Mouse (Mus musculus) left cerebral cortex, postnatal 4 days (tissue): ENCODE measurements around the gene Gm20388. TPM values are rescaled to one million over a fixed set of nuclear protein-coding genes. Genes with fewer than 3 reads are reported as not detected.

Experiments
- DNase-seq: peaks from one replicate; pipeline ENCODE4 v3.0.0-alpha.2; 2022
- intact Hi-C: fragments of 180-260 bp; cut with DNase I; formaldehyde crosslinking; loops from one replicate; pipeline ENCODE4 v1.15.1; 2025
- total RNA-seq, 2 experiments: library from RNA; stranded (reverse); gene quantifications; 2 replicates each; pipeline ENCODE4 v1.2.3; 2021

Gene Gm20388
- total RNA-seq, 2 experiments from 2014 or later = 6.5 to 12.8 TPM

DNA sequence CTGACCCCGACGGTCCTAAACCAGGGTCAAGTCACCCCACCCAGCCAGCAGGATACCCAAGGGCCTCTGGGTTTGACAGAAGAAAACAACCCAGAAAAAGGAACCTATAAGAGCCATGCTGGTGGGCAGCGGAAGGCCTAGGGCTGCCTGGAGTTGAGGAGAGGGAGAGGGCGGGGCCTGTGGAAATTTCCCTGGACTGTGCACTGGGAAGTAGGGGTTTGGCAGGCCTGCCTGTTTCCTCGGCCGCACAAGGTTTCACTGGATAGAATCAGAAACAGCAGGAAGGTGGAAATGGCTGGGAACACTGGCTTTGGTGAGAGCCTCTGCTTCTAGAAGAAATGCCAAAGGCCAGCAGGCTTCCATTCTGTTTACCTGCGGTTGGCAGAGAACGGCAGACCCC lies 162.2 kb downstream of the Gm20388 start:
- intact Hi-C loops = no loop called here
- DNase-seq = no peak

DNA sequence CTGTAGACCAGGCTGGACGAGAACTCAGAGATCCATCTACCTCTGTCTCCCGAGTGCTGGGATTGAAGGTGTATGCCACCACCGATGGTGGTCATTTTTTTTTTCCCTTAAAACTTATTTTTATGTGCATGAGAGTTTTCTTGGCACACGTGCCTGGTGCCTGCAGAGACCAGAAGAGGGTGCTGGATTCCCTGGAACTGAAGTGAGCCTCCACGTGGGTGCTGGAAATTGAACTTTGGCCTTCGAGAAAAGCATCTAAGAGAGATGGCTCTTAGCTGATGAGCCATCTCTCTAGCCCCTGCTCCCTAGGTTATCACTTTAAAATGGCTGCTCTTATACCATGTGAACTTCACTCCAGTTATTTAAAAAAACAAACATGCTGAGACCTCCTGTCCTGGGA lies 163.9 kb downstream of the Gm20388 start:
- no peak for DNase-seq
- intact Hi-C loops = no loop called here

DNA sequence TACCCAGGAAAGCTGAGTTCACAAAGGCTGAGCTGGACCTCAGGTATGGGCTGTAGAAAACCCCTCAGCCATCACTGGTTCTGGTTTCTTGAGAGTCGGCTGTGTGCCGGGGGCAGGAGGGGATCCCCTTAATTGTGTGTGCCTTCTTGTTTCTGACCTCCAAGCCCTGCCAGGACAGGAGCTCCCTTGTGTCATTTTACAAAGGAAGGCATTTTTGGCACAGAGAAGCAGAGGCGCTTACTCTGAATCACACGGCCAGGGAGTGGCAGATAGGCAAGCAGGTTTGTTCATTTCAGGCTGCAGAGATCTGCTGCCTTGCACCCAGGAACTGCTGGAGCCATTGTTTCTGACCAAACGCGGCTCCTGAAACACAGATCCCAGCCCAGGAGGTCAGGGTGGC lies 164.7 kb downstream of the Gm20388 start:
- DNase-seq = no peak
- intact Hi-C loops = loop anchor here (5.0 kb wide), 2 partner anchors 128 to 293 kb away; no protein-coding TSS in a partner anchor

GRCm38 (mm10) chr8:120078080-120078479 lies 167.4 kb downstream of the Gm20388 start:
- peak; percentile 87 for DNase-seq
- intact Hi-C loops = loop anchor here (5.0 kb wide), 2 partner anchors 131 to 296 kb away; no protein-coding TSS in a partner anchor

DNA sequence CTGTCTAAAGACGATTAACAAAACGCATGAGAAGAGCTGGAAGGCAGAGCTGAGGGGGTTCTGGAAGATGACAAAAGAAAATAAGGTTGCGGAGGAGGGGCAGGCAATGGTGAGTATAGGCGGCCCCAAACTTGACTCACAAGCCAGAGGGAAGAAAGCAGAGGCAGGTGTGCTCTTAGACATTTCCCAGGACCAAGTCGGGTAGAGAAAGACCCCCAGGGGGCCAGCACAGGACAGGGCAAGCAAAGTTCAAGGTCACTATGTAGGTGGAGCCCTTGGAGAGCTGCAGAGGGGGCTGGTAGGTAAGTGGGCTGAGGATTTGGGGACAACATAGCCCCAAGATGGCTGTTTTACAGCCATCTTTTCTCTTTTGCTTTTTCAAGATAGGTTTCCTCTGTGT lies 168.7 kb downstream of the Gm20388 start:
- intact Hi-C loops = loop anchor here (5.0 kb wide), 2 partner anchors 132 to 297 kb away; no protein-coding TSS in a partner anchor
- no peak for DNase-seq

DNA sequence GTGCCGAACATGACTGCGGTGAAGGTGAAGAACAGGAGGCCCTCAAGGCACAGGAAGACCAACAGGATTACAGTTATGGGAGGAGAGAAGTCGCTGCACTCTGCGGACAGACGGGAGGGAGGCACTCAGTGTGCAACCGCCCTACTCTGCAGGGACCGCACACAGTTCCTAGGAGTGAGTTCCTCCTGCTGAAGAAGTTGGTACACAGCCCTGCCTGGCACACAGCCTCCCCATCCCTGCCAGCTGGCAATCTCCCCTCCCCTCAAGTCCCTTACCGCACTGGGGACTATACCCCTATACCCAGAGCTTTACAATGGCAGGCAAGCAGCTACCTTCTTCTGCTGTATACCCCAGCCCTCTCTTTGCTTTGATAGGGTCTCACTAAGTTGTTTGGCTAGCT lies 172.6 kb downstream of the Gm20388 start:
- peak; percentile 80 for DNase-seq
- intact Hi-C loops = no loop called here

- no peak for DNase-seq
- intact Hi-C loops = no loop called here
Observed at GRCm38 (mm10) chr8:120084783-120085182, 174.1 kb downstream of the Gm20388 start.

DNA sequence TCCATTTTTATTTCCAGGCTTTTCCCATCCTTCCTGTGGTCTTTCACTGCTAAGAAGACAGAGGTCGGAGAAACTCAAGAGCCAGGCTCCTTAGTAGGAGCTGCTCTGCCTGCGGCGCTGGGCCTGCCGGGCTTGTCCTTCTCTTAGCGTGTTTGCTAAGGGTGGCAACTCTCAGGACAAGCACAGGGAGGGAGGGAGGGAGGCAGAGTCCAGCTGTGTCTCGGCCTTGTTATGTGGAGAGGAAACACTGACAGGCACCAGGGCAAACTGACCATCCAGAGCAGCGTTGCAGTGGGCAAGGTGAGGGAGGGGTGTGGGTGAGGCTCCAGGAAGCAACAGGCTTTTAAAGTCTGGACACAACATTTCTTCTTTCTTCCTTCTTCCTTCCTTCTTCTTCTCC lies 178.9 kb downstream of the Gm20388 start:
- no peak for DNase-seq
- intact Hi-C loops = no loop called here

DNA sequence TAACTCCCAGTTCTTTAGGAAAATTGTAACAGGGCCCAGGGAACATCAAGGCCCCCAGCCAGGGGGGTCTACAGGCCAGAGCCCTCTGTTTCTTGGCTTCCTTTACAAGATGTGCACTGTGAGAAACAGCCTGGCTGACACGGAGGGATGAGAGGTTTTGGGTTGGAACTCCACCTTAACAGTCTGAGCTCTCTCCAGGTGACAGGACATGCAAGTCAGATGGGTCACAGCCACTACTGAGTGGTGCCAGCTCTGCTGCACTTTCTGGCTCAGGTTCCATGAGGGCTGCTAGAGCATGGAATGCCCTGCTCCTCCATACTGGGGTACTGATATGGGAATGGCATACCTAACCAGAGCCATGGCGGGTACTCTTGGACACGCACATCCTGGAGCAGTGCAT lies 180.4 kb downstream of the Gm20388 start:
- DNase-seq = no peak
- intact Hi-C loops = no loop called here

- DNase-seq = no peak
- intact Hi-C loops = no loop called here
Observed at GRCm38 (mm10) chr8:120093103-120093502, 182.5 kb downstream of the Gm20388 start.

DNA sequence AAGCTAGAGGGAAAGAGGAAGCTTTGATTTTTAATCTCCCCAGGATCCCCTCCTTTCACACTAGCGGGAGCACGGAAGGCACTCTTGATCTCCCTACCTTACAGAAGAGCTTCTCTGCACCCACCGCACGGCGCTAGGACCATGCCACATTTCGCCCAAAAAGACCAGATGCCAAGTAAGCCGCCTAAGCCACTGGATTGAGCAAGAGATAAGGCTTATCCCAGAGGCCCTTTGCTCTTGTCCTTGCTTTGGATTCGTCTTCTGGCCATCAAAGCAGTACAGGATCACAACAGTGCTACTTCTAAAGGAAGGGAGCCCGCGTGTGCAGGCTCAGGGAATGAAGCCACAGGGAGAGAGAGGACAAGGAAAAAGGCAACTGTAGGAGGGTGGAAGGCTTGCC lies 184.2 kb downstream of the Gm20388 start:
- DNase-seq = no peak
- intact Hi-C loops = no loop called here

DNA sequence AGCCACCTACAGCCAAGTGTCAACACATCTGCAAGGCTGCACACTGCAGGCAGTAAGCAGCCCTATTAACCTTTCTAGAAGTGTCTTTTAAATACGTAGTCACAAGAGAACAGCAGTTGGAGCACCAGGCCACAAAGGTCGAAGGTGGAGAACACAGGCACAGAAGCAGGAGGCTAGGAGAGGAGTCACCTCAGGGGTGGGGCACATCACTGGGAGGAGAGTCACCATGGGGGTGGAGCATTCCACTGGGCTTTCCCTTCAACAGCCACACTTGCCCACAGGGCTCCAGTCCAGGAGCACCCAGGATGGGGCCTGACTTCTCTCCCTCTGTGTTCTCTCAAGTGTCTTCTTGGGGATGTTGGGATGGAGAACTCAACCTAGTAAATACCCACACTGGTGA lies 185.8 kb downstream of the Gm20388 start:
- intact Hi-C loops = no loop called here
- DNase-seq = no peak

DNA sequence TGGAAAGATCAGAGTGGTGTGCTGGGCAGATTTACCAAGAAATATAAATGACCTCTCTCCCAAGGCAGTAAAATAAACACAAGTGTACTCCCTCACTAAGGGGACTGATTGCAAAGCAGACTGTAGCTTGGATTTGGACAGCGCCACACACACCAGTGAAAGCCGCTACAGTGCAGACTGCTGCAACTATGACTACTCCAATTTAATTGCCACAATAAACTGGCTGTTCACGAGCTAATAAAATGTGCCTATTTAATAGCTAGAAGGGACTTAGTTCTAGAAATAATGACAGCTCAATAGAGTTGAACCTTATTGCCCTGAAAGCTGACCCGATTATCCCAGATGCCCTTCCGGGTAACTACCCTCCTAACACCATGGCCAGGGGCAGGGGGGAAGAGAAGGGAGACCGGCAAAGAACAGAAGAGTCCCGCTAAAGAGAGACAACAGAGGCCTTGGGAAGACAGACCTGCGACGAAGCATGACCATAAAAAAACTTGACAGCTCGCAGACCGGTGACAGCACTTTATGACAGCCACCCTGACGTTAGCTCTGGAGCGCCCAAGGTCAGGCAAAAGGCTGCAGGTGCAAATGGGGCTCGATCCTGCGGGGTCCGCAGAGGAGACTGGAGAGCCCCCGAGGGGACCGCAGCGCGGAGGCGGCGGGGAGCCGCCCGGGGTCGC lies 189.9 kb downstream of the Gm20388 start:
- no peak for DNase-seq
- intact Hi-C loops = no loop called here

- intact Hi-C loops = no loop called here
- peak; percentile 81 for DNase-seq
Observed at GRCm38 (mm10) chr8:120101068-120101972, 190.7 kb downstream of the Gm20388 start, which contains the start of gene Zdhhc7. TSS of gene Zdhhc7 (minus strand) at chr8:120101482.

GRCm38 (mm10) chr8:120103916-120104315 lies 193.3 kb downstream of the Gm20388 start:
- no peak for DNase-seq
- intact Hi-C loops = no loop called here

- intact Hi-C loops = no loop called here
- DNase-seq = no peak
Observed at GRCm38 (mm10) chr8:120104721-120105272, 194.2 kb downstream of the Gm20388 start.

- intact Hi-C loops = no loop called here
- no peak for DNase-seq
Observed at GRCm38 (mm10) chr8:120109149-120109548, 198.5 kb downstream of the Gm20388 start.

GRCm38 (mm10) chr8:120110966-120111365 lies 200.3 kb downstream of the Gm20388 start:
- no peak for DNase-seq
- intact Hi-C loops = no loop called here

DNA sequence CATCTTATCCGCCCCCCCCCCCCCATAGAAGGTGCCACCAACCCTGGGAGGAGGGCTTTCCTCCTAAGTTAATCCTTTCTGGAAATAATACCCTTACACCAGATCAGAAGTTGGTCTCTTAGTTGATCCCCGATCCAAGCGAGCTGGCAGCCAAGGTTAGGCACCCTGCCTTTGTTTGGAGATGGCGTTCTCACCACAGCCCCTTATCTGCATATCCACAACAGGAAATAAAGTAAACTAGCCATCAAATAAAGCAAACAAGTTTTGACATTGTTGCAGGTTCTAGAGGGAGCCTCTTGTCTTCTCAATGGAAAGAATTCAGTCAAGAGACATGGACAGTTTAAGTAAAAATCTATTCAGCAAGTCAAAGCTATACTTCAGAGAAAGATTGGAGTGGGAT lies 200.7 kb downstream of the Gm20388 start:
- intact Hi-C loops = no loop called here
- no peak for DNase-seq

- no peak for DNase-seq
- intact Hi-C loops = no loop called here
Observed at GRCm38 (mm10) chr8:120112535-120112934, 201.9 kb downstream of the Gm20388 start.

- intact Hi-C loops = no loop called here
- peak; percentile 20 for DNase-seq
Observed at GRCm38 (mm10) chr8:120113306-120113705, 202.7 kb downstream of the Gm20388 start.
